In the genomic region with DNA sequence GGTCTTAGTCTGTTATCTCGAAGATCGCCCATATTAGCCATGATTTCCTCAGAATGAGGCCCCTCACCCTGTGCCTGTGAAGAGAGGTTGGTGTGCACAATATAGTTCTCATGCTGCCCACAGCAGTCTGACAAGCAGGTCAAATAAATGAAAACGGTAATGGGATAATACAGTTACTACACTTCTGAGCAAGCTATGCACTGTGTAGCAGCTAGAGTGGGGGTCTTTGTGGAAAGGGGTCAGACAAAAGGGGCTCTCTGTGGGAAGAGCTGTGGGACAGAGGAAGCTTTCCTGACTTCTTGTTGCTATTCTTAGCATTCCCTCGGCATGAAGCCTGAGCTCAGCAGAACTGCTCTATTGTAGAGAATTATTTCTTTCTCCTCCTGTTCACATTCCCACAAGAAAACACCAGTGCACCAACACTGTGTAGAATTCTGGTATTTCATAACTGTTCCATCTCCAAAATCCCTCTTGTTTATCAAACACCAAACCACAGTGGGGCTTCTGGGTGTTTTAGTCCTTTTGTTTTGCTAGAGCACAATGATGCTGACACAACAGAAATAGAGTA, we compare ENCODE assay signal across 12 mouse cellular contexts.
DNase-seq lines count a peak whose midpoint lies in the region; ATAC-seq and TF ChIP-seq lines count a peak whose summit lies in the region.
"Had no signal": no experiment of that assay in that cellular context is flagged by ENCODE, and none has a peak within 500 bp of the region (broad histone marks: within the 10 kb centered on the region; RNA-seq: fewer than 3 reads in every experiment).

No protein-coding gene starts in this region.

- H3K4me3 ChIP-seq in embryonic facial prominence, embryonic 10.5 days: no peak overlapping the region
- no peak overlapping the region for H3K4me3 ChIP-seq in hindbrain, embryonic 13.5 days
- no peak overlapping the region for H3K4me3 ChIP-seq in midbrain, postnatal 0 days (ENCODE audit: low read depth, low read length)
- no peak overlapping the region for H3K4me3 ChIP-seq in thymus, adult 2 months (ENCODE audit: control insufficient read depth, insufficient read depth, low read length)

- peaks cover 7% of the 10 kb centered on the region for H3K4me1 ChIP-seq in embryonic facial prominence, embryonic 10.5 days
- H3K4me1 ChIP-seq in hindbrain, embryonic 13.5 days (replicated peaks): peaks cover 11% of the 10 kb centered on the region
- H3K4me1 ChIP-seq in midbrain, postnatal 0 days (ENCODE audit: insufficient read depth, low read length): peaks cover 7% of the 10 kb centered on the region; the same call in 1 of the 2 replicates
- no peaks in the 10 kb centered on the region for H3K4me1 ChIP-seq in thymus, adult 2 months (replicated peaks; ENCODE audit: control insufficient read depth, insufficient read depth, low read length)

- TF ChIP-seq POLR2A in thymus, adult 2 months (IDR thresholded peaks at IDR 0.05; ENCODE audit: control insufficient read depth, extremely low read depth, insufficient read depth, low read length, poor library complexity): no peak

- H3K27ac ChIP-seq in embryonic facial prominence, embryonic 10.5 days (replicated peaks): peak overlapping the region; percentile 44
- H3K27ac ChIP-seq in hindbrain, embryonic 13.5 days: peak overlapping the region; percentile 72
- peak overlapping the region; percentile 55 for H3K27ac ChIP-seq in midbrain, postnatal 0 days (ENCODE audit: low read depth, low read length)
- H3K27ac ChIP-seq in thymus, adult 2 months (ENCODE audit: control insufficient read depth, insufficient read depth, low read length): no peak overlapping the region

- no peaks in the 10 kb centered on the region for H3K9me3 ChIP-seq in embryonic facial prominence, embryonic 10.5 days
- H3K9me3 ChIP-seq in hindbrain, embryonic 13.5 days: no peaks in the 10 kb centered on the region
- H3K9me3 ChIP-seq in midbrain, postnatal 0 days (ENCODE audit: low read length): no peaks in the 10 kb centered on the region

- H3K9ac ChIP-seq in hindbrain, embryonic 13.5 days: no peak overlapping the region
- no peak overlapping the region for H3K9ac ChIP-seq in midbrain, postnatal 0 days (replicated peaks; ENCODE audit: low read length, poor library complexity, severe bottlenecking)

- 52% methylated on average over 4 of the region's 4 CpGs for WGBS in embryonic facial prominence, embryonic 10.5 days
- 32% methylated on average over 4 of the region's 4 CpGs for WGBS in hindbrain, embryonic 13.5 days
- WGBS in midbrain, postnatal 0 days: 12% methylated on average over 4 of the region's 4 CpGs
- 41% methylated on average over 4 of the region's 4 CpGs for whole genome bisulfite sequencing in thymus, adult 2 months

- DNase-seq in embryo, embryonic 10.5 days (ENCODE audit: low spot score): peak; percentile 16
- no peak for DNase-seq in embryo, embryonic 10 days (ENCODE audit: low spot score)
- no peak for DNase-seq in embryonic facial prominence, embryonic 10.5 days (ENCODE audit: low spot score)
- DNase-seq in midbrain, postnatal 0 days (ENCODE audit: low spot score): no peak
- no peak for DNase-seq in ovary, postnatal 36 days (ENCODE audit: low spot score)
- DNase-seq in heart, adult 11 months: no peak
- no peak for DNase-seq in thymus, adult 2 months
- DNase-seq: layer of hippocampus, postnatal 36 days; liver; lung, postnatal 14 days had no signal

- peak; percentile 76 for ATAC-seq in hindbrain, embryonic 13.5 days (ENCODE audit: low FRiP score)
- ATAC-seq in midbrain, postnatal 0 days (ENCODE audit: low FRiP score): peak; percentile 49; the same call in 1 of the 2 replicates
- ATAC-seq: activated CD4-positive, CD25-positive, alpha-beta regulatory T cell, adult 4 months had no signal

- no peak for TF ChIP-seq CTCF in midbrain, postnatal 0 days (IDR thresholded peaks at IDR 0.05)
- TF ChIP-seq CTCF in thymus, adult 2 months (IDR thresholded peaks at IDR 0.05; ENCODE audit: borderline replicate concordance, control insufficient read depth, extremely low read depth, insufficient read depth, low read length, poor library complexity): no peak

- no peaks in the 10 kb centered on the region for H3K27me3 ChIP-seq in embryonic facial prominence, embryonic 10.5 days (replicated peaks; ENCODE audit: low read depth, poor library complexity, severe bottlenecking)
- H3K27me3 ChIP-seq in hindbrain, embryonic 13.5 days: no peaks in the 10 kb centered on the region
- H3K27me3 ChIP-seq in midbrain, postnatal 0 days (ENCODE audit: insufficient read depth, low read length): no peaks in the 10 kb centered on the region
- no peaks in the 10 kb centered on the region for H3K27me3 ChIP-seq in thymus, adult 2 months (ENCODE audit: control insufficient read depth, insufficient read depth, low read length)

- no peak overlapping the region for H3K4me2 ChIP-seq in hindbrain, embryonic 13.5 days
- H3K4me2 ChIP-seq in midbrain, postnatal 0 days (ENCODE audit: low read depth, low read length, poor library complexity, severe bottlenecking): no peak overlapping the region

- no peaks in the 10 kb centered on the region for H3K36me3 ChIP-seq in embryonic facial prominence, embryonic 10.5 days (replicated peaks)
- H3K36me3 ChIP-seq in hindbrain, embryonic 13.5 days: no peaks in the 10 kb centered on the region
- H3K36me3 ChIP-seq in midbrain, postnatal 0 days (ENCODE audit: insufficient read depth, low read length): no peaks in the 10 kb centered on the region
- H3K36me3 ChIP-seq in thymus, adult 2 months (ENCODE audit: control insufficient read depth, insufficient read depth, low read length): no peaks in the 10 kb centered on the region
